In the genomic region with DNA sequence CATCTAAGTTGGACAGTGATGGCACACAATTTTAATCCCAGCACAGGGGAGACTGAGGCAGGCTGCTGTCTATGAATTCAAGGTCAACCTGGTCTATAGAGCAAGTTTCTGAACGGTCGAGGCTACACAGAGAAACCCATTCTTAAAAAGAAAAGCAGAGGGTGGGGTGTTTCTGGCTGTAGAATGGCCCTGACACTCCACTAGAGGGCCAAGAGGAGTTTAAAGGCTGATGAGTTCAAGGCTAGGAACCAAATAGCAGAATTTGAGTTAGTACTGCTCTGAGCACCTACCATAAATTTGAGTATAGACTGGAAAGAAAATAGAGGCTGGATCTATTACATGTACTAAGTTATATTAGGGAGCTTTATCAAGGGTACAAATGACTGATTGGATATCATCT, we compare ENCODE assay signal across 19 mouse cellular contexts. TPM values are rescaled to one million over a fixed set of nuclear protein-coding genes. Genes with fewer than 3 reads are reported as not detected.
A peak's percentile ranks its signal among the peaks of the same experiment; 100 is the strongest.
DNase-seq lines count a peak whose midpoint lies in the region; ATAC-seq and TF ChIP-seq lines count a peak whose summit lies in the region.
"Had no signal": no experiment of that assay in that cellular context is flagged by ENCODE, and none has a peak within 500 bp of the region (broad histone marks: within the 10 kb centered on the region; RNA-seq: fewer than 3 reads in every experiment).

No protein-coding gene starts in this region.

- WGBS in hindbrain, postnatal 0 days: 61% methylated on average over 2 of the region's 2 CpGs
- 64% methylated on average over 2 of the region's 2 CpGs for WGBS in hindbrain, embryonic 14.5 days
- WGBS in lung, postnatal 0 days: 63% methylated on average over 2 of the region's 2 CpGs

- H3K4me1 ChIP-seq in hindbrain, postnatal 0 days (ENCODE audit: insufficient read depth, low read length): no peaks in the 10 kb centered on the region
- H3K4me1 ChIP-seq in hindbrain, embryonic 14.5 days (replicated peaks; ENCODE audit: control insufficient read depth, insufficient read depth, low read length): no peaks in the 10 kb centered on the region; the same call in 1 of the 2 replicates
- no peaks in the 10 kb centered on the region for H3K4me1 ChIP-seq in lung, postnatal 0 days (ENCODE audit: insufficient read depth, low read depth, low read length)
- H3K4me1 ChIP-seq: heart, embryonic 12.5 days had no signal

- H3K27me3 ChIP-seq in hindbrain, postnatal 0 days (ENCODE audit: insufficient read depth, low read length): no peaks in the 10 kb centered on the region
- H3K27me3 ChIP-seq in hindbrain, embryonic 14.5 days (ENCODE audit: control insufficient read depth, insufficient read depth, low read length): no peaks in the 10 kb centered on the region
- no peaks in the 10 kb centered on the region for H3K27me3 ChIP-seq in lung, postnatal 0 days (replicated peaks; ENCODE audit: insufficient read depth, low read length)
- H3K27me3 ChIP-seq: hindbrain, embryonic 15.5 days had no signal

- no peaks in the 10 kb centered on the region for H3K9me3 ChIP-seq in hindbrain, postnatal 0 days (ENCODE audit: low read length)
- H3K9me3 ChIP-seq in hindbrain, embryonic 14.5 days (ENCODE audit: control insufficient read depth, low read length): no peaks in the 10 kb centered on the region
- H3K9me3 ChIP-seq in lung, postnatal 0 days (ENCODE audit: low read length): no peaks in the 10 kb centered on the region
- H3K9me3 ChIP-seq: embryonic facial prominence, embryonic 13.5 days; forebrain, embryonic 12.5 days; heart, embryonic 12.5 days; hindbrain, embryonic 10.5 days; hindbrain, embryonic 15.5 days had no signal

- TF ChIP-seq CTCF in hindbrain, postnatal 0 days (IDR thresholded peaks at IDR 0.05; ENCODE audit: low read depth): 0 out of 2 replicates have a peak, but pooled peaks have one; percentile 25
- 0 out of 2 replicates have a peak, but pooled peaks have one; percentile 8 for TF ChIP-seq CTCF in lung, postnatal 0 days (IDR thresholded peaks at IDR 0.05)

- no peak overlapping the region for H3K9ac ChIP-seq in hindbrain, postnatal 0 days (replicated peaks; ENCODE audit: low read length)
- H3K9ac ChIP-seq in hindbrain, embryonic 14.5 days: no peak overlapping the region
- no peak overlapping the region for H3K9ac ChIP-seq in lung, postnatal 0 days (replicated peaks; ENCODE audit: low read depth)
- H3K9ac ChIP-seq: embryonic facial prominence, embryonic 13.5 days; forebrain, embryonic 12.5 days; heart, embryonic 12.5 days; hindbrain, embryonic 15.5 days had no signal

- no peak overlapping the region for H3K4me2 ChIP-seq in hindbrain, postnatal 0 days (ENCODE audit: low read depth, low read length)
- H3K4me2 ChIP-seq in hindbrain, embryonic 14.5 days (replicated peaks): no peak overlapping the region
- H3K4me2 ChIP-seq in lung, postnatal 0 days (replicated peaks; ENCODE audit: low read depth, low read length): no peak overlapping the region
- H3K4me2 ChIP-seq: embryonic facial prominence, embryonic 13.5 days; forebrain, embryonic 12.5 days; heart, embryonic 12.5 days; hindbrain, embryonic 15.5 days had no signal

- ATAC-seq in hindbrain, postnatal 0 days: no peak
- ATAC-seq in hindbrain, embryonic 14.5 days (ENCODE audit: low FRiP score): no peak
- ATAC-seq in lung, postnatal 0 days: no peak
- 0 out of 2 replicates have a peak, but pooled peaks have one; percentile 30 for ATAC-seq in megakaryocyte progenitor cell, adult 5-6 weeks (replicated peaks; ENCODE audit: poor library complexity)
- ATAC-seq: forebrain, embryonic 16.5 days had no signal

- H3K36me3 ChIP-seq in hindbrain, postnatal 0 days (ENCODE audit: insufficient read depth, low read length): no peaks in the 10 kb centered on the region
- no peaks in the 10 kb centered on the region for H3K36me3 ChIP-seq in hindbrain, embryonic 14.5 days (replicated peaks; ENCODE audit: control insufficient read depth, insufficient read depth)
- H3K36me3 ChIP-seq in lung, postnatal 0 days (ENCODE audit: insufficient read depth, low read length): no peaks in the 10 kb centered on the region
- H3K36me3 ChIP-seq: embryonic facial prominence, embryonic 13.5 days; forebrain, embryonic 12.5 days; heart, embryonic 12.5 days; hindbrain, embryonic 10.5 days; hindbrain, embryonic 15.5 days had no signal

- H3K27ac ChIP-seq in hindbrain, postnatal 0 days: no peak overlapping the region
- H3K27ac ChIP-seq in hindbrain, embryonic 14.5 days: no peak overlapping the region
- no peak overlapping the region for H3K27ac ChIP-seq in lung, postnatal 0 days (ENCODE audit: low read length)
- H3K27ac ChIP-seq: embryonic facial prominence, embryonic 13.5 days; forebrain, embryonic 12.5 days; hindbrain, embryonic 10.5 days; hindbrain, embryonic 15.5 days had no signal

- DNase-seq in hindbrain, postnatal 0 days (ENCODE audit: low spot score): no peak
- no peak for DNase-seq in hindbrain, embryonic 14.5 days (ENCODE audit: low spot score)
- DNase-seq in lung, postnatal 0 days (ENCODE audit: low spot score): no peak
- no peak for DNase-seq in lung, postnatal 10 days
- no peak for DNase-seq in thymus, postnatal 0 days (ENCODE audit: low spot score)
- DNase-seq in urinary bladder, postnatal 4 days (ENCODE audit: low spot score in 2 of 2): no peak
- DNase-seq: adrenal gland, postnatal 10 days; cerebellum, adult 11 months; cerebellum, adult 8-10 months; cerebellum, postnatal 14 days; gastrocnemius, postnatal 10 days; heart, adult 18-20 months had no signal

- H3K4me3 ChIP-seq in hindbrain, postnatal 0 days (ENCODE audit: low read length): no peak overlapping the region
- H3K4me3 ChIP-seq in hindbrain, embryonic 14.5 days (replicated peaks; ENCODE audit: low read length): no peak overlapping the region
- no peak overlapping the region for H3K4me3 ChIP-seq in lung, postnatal 0 days (ENCODE audit: low read depth, low read length)
- H3K4me3 ChIP-seq: embryonic facial prominence, embryonic 13.5 days; forebrain, embryonic 12.5 days; heart, embryonic 12.5 days; hindbrain, embryonic 10.5 days; hindbrain, embryonic 15.5 days had no signal

- no peak for TF ChIP-seq EP300 in lung, postnatal 0 days (IDR thresholded peaks at IDR 0.05)

RNA-seq across cellular contexts. Expression of a gene that starts 7.3 kb away (rescaled TPM):
- total RNA-seq in hindbrain, postnatal 0 days (2014; rRNA removed): 2.7 and 3.1 TPM in 2 replicates
- 2.6 and 2.7 TPM in 2 replicates for polyA plus RNA-seq in hindbrain, postnatal 0 days (2015; fragmentation: Nextera tagmentation; extraction: Ambion mirVana)
- 0.73 and 1.4 TPM in 2 replicates for polyA plus RNA-seq in hindbrain, embryonic 14.5 days (2014; fragmentation: Nextera tagmentation; extraction: Ambion mirVana)
- polyA plus RNA-seq in lung, postnatal 0 days (2015; fragmentation: Nextera tagmentation; extraction: Ambion mirVana): 26.0 and 26.7 TPM in 2 replicates
- 0.22 TPM in 1 of 2 replicates, not detected in the other for total RNA-seq in megakaryocyte progenitor cell, adult 5-6 weeks (2015)
- total RNA-seq in megakaryocyte progenitor cell, adult 5-6 weeks (2017): 0.12 TPM in 1 of 2 replicates, not detected in the other
- 1.5 and 1.6 TPM in 2 replicates for polyA plus RNA-seq in thymus, postnatal 0 days (2015; fragmentation: Nextera tagmentation; extraction: Ambion mirVana)

RNA-seq across cellular contexts. Expression of a gene that starts 9.0 kb away (rescaled TPM):
- 25.4 and 27.3 TPM in 2 replicates for total RNA-seq in hindbrain, postnatal 0 days (2014; rRNA removed)
- polyA plus RNA-seq in hindbrain, postnatal 0 days (2015; fragmentation: Nextera tagmentation; extraction: Ambion mirVana): 35.8 and 36.5 TPM in 2 replicates
- polyA plus RNA-seq in hindbrain, embryonic 14.5 days (2014; fragmentation: Nextera tagmentation; extraction: Ambion mirVana): 39.8 and 42.7 TPM in 2 replicates
- 34.8 and 36.3 TPM in 2 replicates for polyA plus RNA-seq in lung, postnatal 0 days (2015; fragmentation: Nextera tagmentation; extraction: Ambion mirVana)
- total RNA-seq in megakaryocyte progenitor cell, adult 5-6 weeks (2015): 5.6 and 8.2 TPM in 2 replicates
- total RNA-seq in megakaryocyte progenitor cell, adult 5-6 weeks (2017): 3.8 and 4.6 TPM in 2 replicates
- 30.3 and 31.0 TPM in 2 replicates for polyA plus RNA-seq in thymus, postnatal 0 days (2015; fragmentation: Nextera tagmentation; extraction: Ambion mirVana)
